Mouse (Mus musculus) erythroid progenitor cell, adult 5-6 weeks (primary cell): Measurements from ENCODE around the gene Runx3. TPM values are rescaled to one million over a fixed set of nuclear protein-coding genes. Genes with fewer than 3 reads are reported as not detected.

ENCODE experiments used
- ATAC-seq: replicated peaks from 2 replicates; pipeline ENCODE4 v1.8.0; 2016; ENCODE audit warnings: moderate number of reproducible peaks, mild to moderate bottlenecking, moderate TSS enrichment, inconsistent platforms; ENCODE audit not compliant: poor library complexity, low FRiP score, severe bottlenecking
- total RNA-seq, 2 experiments: library from RNA; stranded (forward) in 1 of 2; stranded (reverse) in 1 of 2; fragments of 150-400 nt in 1 of 2; fragments of 186-747, 209-891 nt in 1 of 2; gene quantifications; 2 replicates each; pipeline versions ENCODE4 v1.2.3 to v1.2.4; 2015 to 2017; ENCODE audit warnings: low replicate concordance in 2 of 2

Runx3 gene
- total RNA-seq, 2 experiments from 2014 or later = 5.9 TPM; not detected in 1

GRCm38 (mm10) chr4:135203806-135204560, 83.5 kb downstream of the Runx3 start:
- ATAC-seq = no peak

DNA sequence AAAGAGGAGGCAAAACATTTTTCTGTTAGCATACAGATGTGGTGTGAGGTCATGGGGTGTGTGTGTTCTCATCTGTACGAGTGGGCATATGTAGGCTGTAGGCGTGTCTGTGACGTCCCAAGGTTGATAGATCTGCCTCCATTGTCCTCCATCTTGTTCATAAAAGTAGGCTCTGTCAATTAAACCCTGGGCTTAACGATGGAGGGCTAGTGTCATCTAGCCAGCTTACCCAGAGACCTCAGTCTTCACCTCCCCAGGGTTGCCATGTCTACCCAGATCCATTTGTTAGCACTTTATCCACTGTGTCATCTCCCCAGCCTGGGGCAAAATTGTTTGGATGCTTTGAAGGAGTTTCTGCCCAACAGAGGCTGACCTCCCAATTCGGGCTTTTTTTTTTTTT, 84.2 kb downstream of the Runx3 start:
- no peak for ATAC-seq

GRCm38 (mm10) chr4:135205254-135205653, 84.8 kb downstream of the Runx3 start:
- ATAC-seq = no peak

- peak; percentile 90 for ATAC-seq
Measured at GRCm38 (mm10) chr4:135205711-135206600, 85.5 kb downstream of the Runx3 start.

DNA sequence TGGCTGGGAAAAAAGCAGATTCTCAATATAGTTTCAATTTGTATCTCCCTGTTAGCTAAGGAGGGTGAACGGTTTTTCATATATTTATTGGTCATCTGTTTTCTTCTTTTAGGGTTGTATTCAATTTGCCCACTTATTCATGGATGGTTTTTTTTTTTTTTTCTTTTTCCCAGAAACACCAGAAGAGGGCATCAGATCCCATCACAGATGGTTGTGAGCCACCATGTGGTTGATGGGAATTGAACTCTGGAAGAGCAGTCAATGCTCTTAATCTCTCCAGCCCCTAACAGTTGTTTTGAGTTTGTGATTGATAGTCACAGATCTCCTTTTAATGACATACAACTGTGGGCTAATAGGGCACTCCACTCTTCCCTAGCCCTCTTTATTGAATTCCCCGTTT, 89.4 kb downstream of the Runx3 start:
- no peak for ATAC-seq

- ATAC-seq = peak; percentile 70; the same call in 1 of the 2 replicates
Measured at GRCm38 (mm10) chr4:135219652-135220051, 99.2 kb downstream of the Runx3 start.

- no peak for ATAC-seq
Measured at GRCm38 (mm10) chr4:135220641-135221040, 100.2 kb downstream of the Runx3 start.

DNA sequence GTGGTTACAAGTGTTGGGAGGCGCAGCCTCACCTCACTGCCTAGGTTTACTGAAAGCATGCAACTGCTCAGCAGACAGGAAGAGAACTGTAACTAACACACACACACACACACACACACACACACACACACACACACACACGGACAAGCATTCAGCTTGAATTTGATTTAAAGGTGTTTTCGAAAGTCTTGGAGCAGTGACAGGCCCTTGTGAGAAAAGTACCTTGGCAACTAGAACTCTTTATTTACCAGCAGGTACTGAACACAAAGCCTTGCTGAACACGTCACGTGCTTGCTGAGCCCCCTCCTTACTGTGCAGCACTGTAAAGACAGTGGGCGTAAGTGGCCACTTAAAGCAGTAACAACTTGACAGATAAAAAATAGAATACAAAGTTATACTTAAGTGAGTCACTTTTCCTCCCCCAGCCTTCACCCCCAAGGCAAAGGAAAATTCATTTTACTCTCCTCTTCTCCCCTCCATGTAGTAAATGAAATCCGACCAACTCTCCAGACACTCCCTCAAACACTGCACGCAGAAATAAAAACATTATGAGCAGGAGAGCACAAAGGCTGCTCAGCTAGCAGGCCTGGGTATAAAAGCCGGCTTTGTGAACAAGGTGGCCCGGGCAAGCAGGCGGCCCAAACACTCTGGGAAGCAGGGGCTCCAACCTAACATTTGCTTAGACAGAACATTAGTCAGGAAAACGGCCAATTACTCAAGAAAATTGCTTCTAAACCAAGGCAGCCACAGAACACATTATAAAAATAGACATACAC, 101.4 kb downstream of the Runx3 start:
- no peak for ATAC-seq

DNA sequence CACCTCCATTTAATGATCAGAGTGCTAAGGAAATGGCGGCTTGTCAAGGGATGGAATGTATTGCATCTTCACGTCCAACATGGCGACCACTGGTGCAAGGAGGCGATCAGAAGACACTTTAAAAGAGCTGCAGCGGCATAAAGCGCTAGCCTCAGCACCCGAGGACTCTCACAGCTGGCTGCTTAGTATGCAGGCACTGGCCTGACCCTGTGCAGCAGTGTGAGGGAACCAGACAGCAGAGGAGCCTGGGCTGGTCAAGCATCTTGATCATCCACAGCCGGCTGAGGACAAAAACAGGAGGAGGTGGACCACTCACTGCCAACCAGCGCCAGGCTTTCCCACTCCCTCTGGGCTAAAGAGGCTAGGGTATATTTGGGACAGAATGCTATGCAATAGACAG, 103.4 kb downstream of the Runx3 start:
- ATAC-seq = no peak

DNA sequence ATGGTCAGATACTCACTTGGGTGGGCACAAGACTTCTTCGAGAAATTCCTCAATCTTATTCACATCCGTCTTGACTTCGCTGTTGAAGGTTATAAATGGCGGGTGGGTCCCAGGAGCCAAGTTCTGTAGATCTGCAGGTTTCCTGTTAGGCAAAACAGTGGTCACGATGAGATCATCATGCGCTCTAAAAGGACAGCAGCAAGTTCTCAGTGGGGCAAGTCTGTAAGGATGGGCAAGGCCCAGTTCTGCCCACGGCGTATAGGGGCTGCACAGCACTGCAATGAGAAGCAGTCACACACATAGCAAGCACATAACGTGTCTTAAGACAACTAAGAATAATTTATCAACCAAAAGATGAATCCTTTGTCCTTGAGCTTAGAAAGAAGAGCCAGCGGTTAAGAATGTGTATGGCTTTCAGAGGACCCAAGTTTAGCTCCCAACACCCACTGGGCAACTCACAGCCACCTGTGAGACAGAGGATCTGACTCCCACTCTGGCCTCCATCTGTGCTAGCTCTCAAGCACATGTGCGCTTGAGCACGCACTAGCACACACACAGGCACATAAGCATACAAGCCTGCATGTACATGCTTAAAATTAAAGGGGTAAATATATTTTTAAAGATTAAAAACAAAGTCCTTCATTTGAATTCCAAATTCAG, 105.7 kb downstream of the Runx3 start:
- ATAC-seq = no peak

Other genes starting within 250 kb of the Runx3 start
- gene Tmem50a, start 205.6 kb upstream of the Runx3 start, total RNA-seq (2015; ENCODE audit: low replicate concordance) = 85.5 and 150 TPM in 2 replicates
- gene Tmem50a, start 205.6 kb upstream of the Runx3 start, total RNA-seq (2017; ENCODE audit: low replicate concordance) = 70.6 and 90.5 TPM in 2 replicates
- gene Rsrp1, start 197.1 kb upstream of the Runx3 start, total RNA-seq (2015; ENCODE audit: low replicate concordance) = 722 and 849 TPM in 2 replicates
- 222 and 384 TPM in 2 replicates for gene Rsrp1, start 197.1 kb upstream of the Runx3 start, total RNA-seq (2017; ENCODE audit: low replicate concordance)
- 66.7 and 95.9 TPM in 2 replicates for gene Syf2, start 189.8 kb upstream of the Runx3 start, total RNA-seq (2015; ENCODE audit: low replicate concordance)
- 180 and 263 TPM in 2 replicates for gene Syf2, start 189.8 kb upstream of the Runx3 start, total RNA-seq (2017; ENCODE audit: low replicate concordance)
- gene Clic4, start 152.2 kb downstream of the Runx3 start, total RNA-seq (2015; ENCODE audit: low replicate concordance) = 121 and 125 TPM in 2 replicates
- gene Clic4, start 152.2 kb downstream of the Runx3 start, total RNA-seq (2017; ENCODE audit: low replicate concordance) = 139 and 144 TPM in 2 replicates
- gene Srrm1, start 232.7 kb downstream of the Runx3 start, total RNA-seq (2015; ENCODE audit: low replicate concordance) = 418 and 448 TPM in 2 replicates
- 382 and 462 TPM in 2 replicates for gene Srrm1, start 232.7 kb downstream of the Runx3 start, total RNA-seq (2017; ENCODE audit: low replicate concordance)